Mouse (Mus musculus) embryonic facial prominence, embryonic 11.5 days (tissue): ENCODE data around the gene Negr1. TPM values are rescaled to one million over a fixed set of nuclear protein-coding genes. Genes with fewer than 3 reads are reported as not detected.

Experiments
- ATAC-seq: fragments of 200-750 bp; cut with Nextera tagmentation; replicated peaks from 2 replicates; pipeline ENCODE4 v1.8.0; 2017; ENCODE audit warnings: low read depth; ENCODE audit not compliant: insufficient number of reproducible peaks, low FRiP score, low TSS enrichment
- DNase-seq: peaks from one replicate; pipeline ENCODE4 v3.0.0-alpha.2; 2015; ENCODE audit warnings: low spot score
- H3K27ac ChIP-seq: fragments of 300-500 bp; sonication (generic); replicated peaks from 2 replicates; pipeline ENCODE4 v1.5.1; 2014; ENCODE audit warnings: mild to moderate bottlenecking, low read depth, low read length, control low read depth
- H3K27me3 ChIP-seq: fragments of 300-500 bp; sonication (generic); 2 replicates; pipeline ENCODE4 v1.6.1; 2014; ENCODE audit warnings: mild to moderate bottlenecking, low read length, moderate library complexity, mixed read lengths; ENCODE audit not compliant: control insufficient read depth, insufficient read depth
- H3K36me3 ChIP-seq: fragments of 300-500 bp; sonication (generic); replicated peaks from 2 replicates; pipeline ENCODE4 v1.6.1; 2014; ENCODE audit warnings: low read depth, mild to moderate bottlenecking, low read length, moderate library complexity, mixed read lengths; ENCODE audit not compliant: control insufficient read depth, insufficient read depth
- H3K4me1 ChIP-seq: fragments of 300-500 bp; sonication (generic); 2 replicates; pipeline ENCODE4 v1.6.1; 2014; ENCODE audit warnings: low read length, mixed read lengths; ENCODE audit not compliant: control insufficient read depth, insufficient read depth
- H3K4me2 ChIP-seq: fragments of 300-500 bp; sonication (generic); 2 replicates; pipeline ENCODE4 v1.6.1; 2014; ENCODE audit warnings: low read depth, mild to moderate bottlenecking, control low read depth, low read length, moderate library complexity
- H3K4me3 ChIP-seq: fragments of 300-500 bp; sonication (generic); 2 replicates; pipeline ENCODE4 v1.5.1; 2014; ENCODE audit warnings: low read depth, low read length, control low read depth
- H3K9ac ChIP-seq: fragments of 300-500 bp; sonication (generic); replicated peaks from 2 replicates; pipeline ENCODE4 v1.6.1; 2014; ENCODE audit warnings: mild to moderate bottlenecking, control low read depth, low read length
- H3K9me3 ChIP-seq: fragments of 300-500 bp; sonication (generic); replicated peaks from 2 replicates; pipeline ENCODE4 v1.6.1; 2016; ENCODE audit warnings: mild to moderate bottlenecking, low read length, inconsistent platforms, mixed read lengths; ENCODE audit not compliant: control insufficient read depth
- WGBS: fragments of 180-500 bp; shearing (Covaris S2); extraction: QIAGEN DNeasy Blood & Tissue Kit; methylation state at CpG from one replicate; pipeline ENCODE4 v1.1.7; 2014; 5-methylcytosine and 5-hydroxymethylcytosine counted together
- polyA plus RNA-seq: library from polyadenylated mRNA; unstranded; fragments of >200 nt; fragmentation: Nextera tagmentation; extraction: Ambion mirVana; gene quantifications from 2 replicates; pipeline ENCODE4 v1.2.1, GENCODE M21; 2014

Gene Negr1
- polyA plus RNA-seq, 1 experiment from 2014 or later = 3.4 TPM

GRCm38 (mm10) chr3:157198659-157199058, 637.1 kb downstream of the Negr1 start:
- 79% methylated on average over 4 of the region's 4 CpGs for WGBS
- H3K4me2 ChIP-seq = no peak overlapping the region
- no peak overlapping the region for H3K27ac ChIP-seq
- no peak overlapping the region for H3K9ac ChIP-seq
- H3K4me1 ChIP-seq = no peaks in the 10 kb centered on the region
- ATAC-seq (no peak), DNase-seq (no peak)
- no peaks in the 10 kb centered on the region for H3K9me3 ChIP-seq
- H3K36me3 ChIP-seq = no peaks in the 10 kb centered on the region
- no peaks in the 10 kb centered on the region for H3K27me3 ChIP-seq
- H3K4me3 ChIP-seq = no peak overlapping the region

- Histone ChIP-seq H3K36me3 (no peaks in the 10 kb centered on the region), H3K4me2 (no peak overlapping the region), H3K27ac (no peak overlapping the region), H3K4me1 (no peaks in the 10 kb centered on the region), H3K9me3 (no peaks in the 10 kb centered on the region), H3K9ac (no peak overlapping the region), H3K4me3 (no peak overlapping the region), H3K27me3 (no peaks in the 10 kb centered on the region)
- DNase-seq (no peak), ATAC-seq (no peak; the same call in 1 of the 2 replicates)
- 100% methylated on average over 2 of the region's 2 CpGs for WGBS
These were observed 640.1 kb downstream of the Negr1 start for GRCm38 (mm10) chr3:157201726-157202125.

GRCm38 (mm10) chr3:157203573-157203972, 642.0 kb downstream of the Negr1 start:
- no peaks in the 10 kb centered on the region for H3K36me3 ChIP-seq
- H3K4me3 ChIP-seq = no peak overlapping the region
- no peak overlapping the region for H3K9ac ChIP-seq
- H3K27ac ChIP-seq = no peak overlapping the region
- no peaks in the 10 kb centered on the region for H3K9me3 ChIP-seq
- H3K27me3 ChIP-seq = no peaks in the 10 kb centered on the region
- H3K4me2 ChIP-seq = no peak overlapping the region
- no peaks in the 10 kb centered on the region for H3K4me1 ChIP-seq
- DNase-seq (no peak), ATAC-seq (no peak)
- 82% methylated on average over 8 of the region's 8 CpGs for WGBS

GRCm38 (mm10) chr3:157206752-157207151, 645.2 kb downstream of the Negr1 start:
- WGBS = 45% methylated on average over 3 of the region's 3 CpGs
- Histone ChIP-seq H3K4me1 (no peaks in the 10 kb centered on the region), H3K27ac (no peak overlapping the region), H3K4me3 (no peak overlapping the region), H3K9me3 (no peaks in the 10 kb centered on the region), H3K9ac (no peak overlapping the region), H3K4me2 (no peak overlapping the region), H3K27me3 (no peaks in the 10 kb centered on the region), H3K36me3 (no peaks in the 10 kb centered on the region)
- ATAC-seq (no peak), DNase-seq (no peak)

GRCm38 (mm10) chr3:157208966-157209365, 647.4 kb downstream of the Negr1 start:
- no peaks in the 10 kb centered on the region for H3K36me3 ChIP-seq
- ATAC-seq (no peak), DNase-seq (no peak)
- no peaks in the 10 kb centered on the region for H3K9me3 ChIP-seq
- no peaks in the 10 kb centered on the region for H3K4me1 ChIP-seq
- no peak overlapping the region for H3K4me3 ChIP-seq
- H3K27me3 ChIP-seq = no peaks in the 10 kb centered on the region
- WGBS = 28% methylated on average over 1 of the region's 1 CpGs
- no peak overlapping the region for H3K27ac ChIP-seq
- no peak overlapping the region for H3K4me2 ChIP-seq
- H3K9ac ChIP-seq = no peak overlapping the region

GRCm38 (mm10) chr3:157209386-157209785, 647.8 kb downstream of the Negr1 start:
- 78% methylated on average over 2 of the region's 2 CpGs for WGBS
- Histone ChIP-seq H3K9me3 (no peaks in the 10 kb centered on the region), H3K36me3 (no peaks in the 10 kb centered on the region), H3K4me2 (no peak overlapping the region), H3K27ac (no peak overlapping the region), H3K9ac (no peak overlapping the region), H3K4me3 (no peak overlapping the region), H3K27me3 (no peaks in the 10 kb centered on the region), H3K4me1 (no peaks in the 10 kb centered on the region)
- DNase-seq (no peak), ATAC-seq (no peak)

- 69% methylated on average over 5 of the region's 5 CpGs for WGBS
- Histone ChIP-seq H3K4me3 (no peak overlapping the region), H3K9ac (no peak overlapping the region), H3K27me3 (no peaks in the 10 kb centered on the region), H3K4me1 (no peaks in the 10 kb centered on the region), H3K36me3 (no peaks in the 10 kb centered on the region), H3K4me2 (no peak overlapping the region), H3K9me3 (no peaks in the 10 kb centered on the region), H3K27ac (no peak overlapping the region)
- ATAC-seq (no peak), DNase-seq (peak; percentile 21)
These were observed 654.5 kb downstream of the Negr1 start for GRCm38 (mm10) chr3:157215937-157216719.

- WGBS = 56% methylated on average over 2 of the region's 2 CpGs
- no peaks in the 10 kb centered on the region for H3K27me3 ChIP-seq
- H3K4me2 ChIP-seq = no peak overlapping the region
These were observed 656.2 kb downstream of the Negr1 start for GRCm38 (mm10) chr3:157217794-157218193.

More at GRCm38 (mm10) chr3:157217794-157218193, 656.2 kb downstream of the Negr1 start:
- H3K4me1 ChIP-seq = no peaks in the 10 kb centered on the region
- H3K4me3 ChIP-seq = no peak overlapping the region
- no peak overlapping the region for H3K9ac ChIP-seq
- no peaks in the 10 kb centered on the region for H3K36me3 ChIP-seq
- H3K9me3 ChIP-seq = no peaks in the 10 kb centered on the region
- ATAC-seq (no peak), DNase-seq (no peak)
- H3K27ac ChIP-seq = no peak overlapping the region
